Mouse (Mus musculus): ENCODE measurements around the gene Defb23.

DNA sequence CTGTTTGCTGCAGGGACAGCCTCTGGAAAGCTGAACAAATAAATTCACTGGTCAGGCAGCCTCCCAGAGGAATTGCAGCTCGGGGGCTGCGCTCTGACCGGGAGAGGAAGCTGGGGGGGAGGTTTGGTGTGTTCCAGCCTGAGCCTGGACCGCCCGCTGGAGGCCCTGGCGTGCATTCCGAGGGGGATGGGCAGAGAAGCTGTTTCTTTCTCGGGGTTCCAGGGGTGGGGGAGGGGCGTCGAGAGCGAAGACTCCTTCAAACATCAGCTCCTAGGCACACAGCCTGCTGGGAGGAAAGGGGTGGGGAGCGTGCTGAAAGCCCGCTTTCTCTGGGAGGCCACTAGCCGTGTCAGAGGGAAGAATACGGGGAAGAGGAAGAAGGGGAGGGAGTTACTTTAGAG, 53.4 kb downstream of the Defb23 start:
- TF ChIP-seq POLR2A (IDR thresholded peaks at IDR 0.05; ENCODE audit: borderline replicate concordance, extremely low read depth, insufficient read depth, insufficient read length, poor library complexity, severe bottlenecking), result no peak
- TF ChIP-seq CTCF (IDR thresholded peaks at IDR 0.05; ENCODE audit: borderline replicate concordance, extremely low read depth, insufficient read depth, insufficient read length), result no peak
